ENCODE assay signal across 11 mouse cellular contexts in genomic region chr17:29970037-29970555, GRCm38 (mm10). TPM values are rescaled to one million over a fixed set of nuclear protein-coding genes. Genes with fewer than 3 reads are reported as not detected.
DNase-seq lines count a peak whose midpoint lies in the region; ATAC-seq and TF ChIP-seq lines count a peak whose summit lies in the region.
"Had no signal": no experiment of that assay in that cellular context is flagged by ENCODE, and none has a peak within 500 bp of the region (broad histone marks: within the 10 kb centered on the region; RNA-seq: fewer than 3 reads in every experiment).

Mdga1 (minus strand) TSS chr17:29970087.

- H3K4me2 ChIP-seq in heart, embryonic 12.5 days, result no peak within 1 kb of the TSS
- H3K4me2 ChIP-seq: lung, embryonic 15.5 days had no signal

- no peak within 1 kb of the TSS for H3K9ac ChIP-seq in heart, embryonic 12.5 days
- H3K9ac ChIP-seq: lung, embryonic 15.5 days had no signal

- WGBS in heart, embryonic 12.5 days, result 82% methylated on average over 7 of the region's 7 CpGs

- intact Hi-C loops in heart, postnatal 14 days (cut with DNase I), result loop anchor here (10.0 kb wide), 3 partner anchors 285 to 625 kb away; no protein-coding TSS in a partner anchor
- intact Hi-C loops in gastrocnemius, postnatal 36 days (cut with DNase I), result loop anchor here (10.0 kb wide), 1 partner anchor 225 kb away; no protein-coding TSS in a partner anchor
- intact Hi-C loops in left cerebral cortex, postnatal 14 days (cut with DNase I), result loop anchor here (10.0 kb wide), 2 partner anchors 225 to 485 kb away; no protein-coding TSS in a partner anchor

- no peak for TF ChIP-seq POLR2A in brain, embryonic 14.5 days (IDR thresholded peaks at IDR 0.05; ENCODE audit: borderline replicate concordance, extremely low read depth, insufficient read depth, insufficient read length, poor library complexity, severe bottlenecking)

- TF ChIP-seq CTCF in brain, embryonic 14.5 days (IDR thresholded peaks at IDR 0.05; ENCODE audit: borderline replicate concordance, extremely low read depth, insufficient read depth, insufficient read length), result no peak

- ATAC-seq in heart, embryonic 12.5 days (ENCODE audit: insufficient number of reproducible peaks, low FRiP score), result no peak
- no peak for ATAC-seq in erythroblast, adult 5-6 weeks (replicated peaks; ENCODE audit: low FRiP score, poor library complexity, severe bottlenecking)

- H3K36me3 ChIP-seq in heart, embryonic 12.5 days, result no peaks in the 10 kb centered on the region
- H3K36me3 ChIP-seq: lung, embryonic 15.5 days had no signal

- H3K9me3 ChIP-seq in heart, embryonic 12.5 days (replicated peaks), result no peaks in the 10 kb centered on the region
- H3K9me3 ChIP-seq: lung, embryonic 15.5 days had no signal

- H3K27ac ChIP-seq in heart, embryonic 12.5 days (ENCODE audit: poor library complexity, severe bottlenecking), result no peak within 1 kb of the TSS
- H3K27ac ChIP-seq: lung, embryonic 15.5 days had no signal

- H3K4me1 ChIP-seq in heart, embryonic 12.5 days (replicated peaks), result peaks cover 3% of the 10 kb centered on the region; the same call in 1 of the 2 replicates
- H3K4me1 ChIP-seq: lung, embryonic 15.5 days had no signal

- peaks cover 15% of the 10 kb centered on the region for H3K27me3 ChIP-seq in heart, embryonic 12.5 days (replicated peaks)

- DNase-seq in heart, postnatal 14 days, result no peak
- DNase-seq in brain, embryonic 14.5 days (ENCODE audit: low read depth), result peak; percentile 29
- no peak for DNase-seq in gastrocnemius, postnatal 36 days
- DNase-seq in left cerebral cortex, postnatal 14 days (ENCODE audit: low spot score in 2 of 2), result no peak
- no peak for DNase-seq in testis, postnatal 10 days (ENCODE audit: low spot score)
- DNase-seq in cerebellum, adult 8-10 months, result no peak
- DNase-seq: spleen, adult 18-20 months; thymus, postnatal 4 days had no signal

- H3K4me3 ChIP-seq in heart, embryonic 12.5 days, result no peak within 1 kb of the TSS
- H3K4me3 ChIP-seq: lung, embryonic 15.5 days had no signal

RNA-seq across cellular contexts. Expression of gene Mdga1, which starts in this region (rescaled TPM):
- total RNA-seq in heart, postnatal 14 days (2021), result 10 to 100 TPM; 16.0 to 22.2 TPM
- 3.9 and 6.2 TPM in 2 replicates for polyA plus RNA-seq in heart, embryonic 12.5 days (2016; fragmentation: Nextera tagmentation; extraction: Ambion mirVana)
- polyA plus RNA-seq in brain, embryonic 14.5 days (2012; rRNA removed), result 38.1 and 58.9 TPM in 2 replicates
- 10 to 100 TPM; 44.9 to 47.7 TPM for total RNA-seq in gastrocnemius, postnatal 36 days (2021)
- total RNA-seq in left cerebral cortex, postnatal 14 days (2021), result 10 to 100 TPM; 39.4 to 42.1 TPM
- 0.58 and 0.84 TPM in 2 replicates for total RNA-seq in erythroblast, adult 5-6 weeks (2015; ENCODE audit: low replicate concordance)
- total RNA-seq in erythroblast, adult 5-6 weeks (2017; ENCODE audit: low replicate concordance), result 2.4 and 2.5 TPM in 2 replicates

Comparison
In these comparisons a context has a peak if more than half of its experiments do, and no peak if none do; other contexts are left out.
1. RNA of gene Mdga1 (total RNA-seq): 44.9 to 47.7 TPM in gastrocnemius, postnatal 36 days, 39.4 to 42.1 TPM in left cerebral cortex, postnatal 14 days and 16.0 to 22.2 TPM in heart, postnatal 14 days; 0.58 to 2.5 TPM in erythroblast, adult 5-6 weeks; every median in the first group is over 4 times any median in the second.